Mouse (Mus musculus): ENCODE results near the gene Fuk. TPM values are rescaled to one million over a fixed set of nuclear protein-coding genes. Genes with fewer than 3 reads are reported as not detected.

The Fuk gene
- polyA plus RNA-seq, 1 experiment, result 7.2 TPM

Other genes with a start within 250 kb of the Fuk start
- 108 TPM for gene Mtss1l, start 181.0 kb downstream of the Fuk start, polyA plus RNA-seq (2012; fragmentation: generic; extraction: Trizol)
- 13.4 TPM for gene Il34, start 96.6 kb downstream of the Fuk start, polyA plus RNA-seq (2012; fragmentation: generic; extraction: Trizol)
- gene Cog4, start 55.9 kb downstream of the Fuk start, polyA plus RNA-seq (2012; fragmentation: generic; extraction: Trizol), result 71.6 TPM
- gene Sf3b3, start 55.7 kb downstream of the Fuk start, polyA plus RNA-seq (2012; fragmentation: generic; extraction: Trizol), result 47.7 TPM
- 39.7 TPM for gene St3gal2, start 17.4 kb upstream of the Fuk start, polyA plus RNA-seq (2012; fragmentation: generic; extraction: Trizol)
- 32.5 TPM for gene Ddx19a, start 95.3 kb upstream of the Fuk start, polyA plus RNA-seq (2012; fragmentation: generic; extraction: Trizol)
- gene Ddx19b, start 129.3 kb upstream of the Fuk start, polyA plus RNA-seq (2012; fragmentation: generic; extraction: Trizol), result 5.9 TPM
- 340 TPM for gene Aars, start 130.7 kb upstream of the Fuk start, polyA plus RNA-seq (2012; fragmentation: generic; extraction: Trizol)
- gene Exosc6, start 153.9 kb upstream of the Fuk start, polyA plus RNA-seq (2012; fragmentation: generic; extraction: Trizol), result not detected
- gene Clec18a, start 189.9 kb upstream of the Fuk start, polyA plus RNA-seq (2012; fragmentation: generic; extraction: Trizol), result 1.2 TPM
- 8.6 TPM for gene Pdpr, start 192.1 kb upstream of the Fuk start, polyA plus RNA-seq (2012; fragmentation: generic; extraction: Trizol)